Mouse (Mus musculus) cerebellum, adult 9-10 months (tissue): ENCODE results near the gene Itgb8.

Source experiments
- DNase-seq: peaks from one replicate; pipeline ENCODE4 v3.0.0; 2022

Itgb8 gene

GRCm38 (mm10) chr12:119110091-119110490, 128.5 kb downstream of the Itgb8 start:
- DNase-seq: no peak
